Mouse (Mus musculus) lung, postnatal 0 days (tissue): ENCODE results near the gene Fn3krp.

Source experiments
- CTCF ChIP-seq: IDR thresholded peaks from 2 replicates; pipeline ENCODE4 v1.5.1; 2016; ENCODE audit warnings: antibody characterized with exemption, mild to moderate bottlenecking
- EP300 ChIP-seq: IDR thresholded peaks from 2 replicates; pipeline ENCODE4 v1.6.1; 2016; ENCODE audit warnings: antibody characterized with exemption, mild to moderate bottlenecking, control low read depth

GRCm38 (mm10) chr11:121433397-121433796, 12.2 kb downstream of the Fn3krp start:
- no peak for TF ChIP-seq EP300
- TF ChIP-seq CTCF, result no peak
